Mouse (Mus musculus): ENCODE measurements around the gene Pdpr.

- no peak for TF ChIP-seq CTCF (conservative IDR thresholded peaks at IDR 0.05; ENCODE audit: low read length)
- TF ChIP-seq POU5F1 (IDR thresholded peaks at IDR 0.05; ENCODE audit: borderline replicate concordance, low read length) = no peak
These were observed 15.0 kb upstream of the Pdpr start for GRCm38 (mm10) chr8:111079461-111079860.
